Mouse (Mus musculus) forebrain, embryonic 16.5 days (tissue): ENCODE results near the gene Grik4. TPM values are rescaled to one million over a fixed set of nuclear protein-coding genes. Genes with fewer than 3 reads are reported as not detected.

Experiments used
- ATAC-seq: fragments of 200-750 bp; cut with Nextera tagmentation; 2 replicates; pipeline ENCODE4 v1.8.0; 2017; ENCODE audit warnings: mild to moderate bottlenecking, moderate library complexity
- H3K27ac ChIP-seq: fragments of 300-500 bp; sonication (generic); 2 replicates; pipeline ENCODE4 v1.5.1; 2014; ENCODE audit warnings: low read length, control low read depth
- H3K27me3 ChIP-seq: fragments of 300-500 bp; sonication (generic); replicated peaks from 2 replicates; pipeline ENCODE4 v1.6.1; 2014; ENCODE audit warnings: low read length; ENCODE audit not compliant: control insufficient read depth, insufficient read depth
- H3K36me3 ChIP-seq: fragments of 300-500 bp; sonication (generic); 2 replicates; pipeline ENCODE4 v1.6.1; 2014; ENCODE audit not compliant: control insufficient read depth, insufficient read depth
- H3K4me1 ChIP-seq: fragments of 300-500 bp; sonication (generic); replicated peaks from 2 replicates; pipeline ENCODE4 v1.6.1; 2014; ENCODE audit warnings: low read length; ENCODE audit not compliant: control insufficient read depth, insufficient read depth
- H3K4me2 ChIP-seq: fragments of 300-500 bp; sonication (generic); 2 replicates; pipeline ENCODE4 v1.6.1; 2014; ENCODE audit warnings: mild to moderate bottlenecking, low read length, control low read depth
- H3K4me3 ChIP-seq: fragments of 300-500 bp; sonication (generic); replicated peaks from 2 replicates; pipeline ENCODE4 v1.5.1; 2014; ENCODE audit warnings: mild to moderate bottlenecking, low read length, control low read depth
- H3K9ac ChIP-seq: fragments of 300-500 bp; sonication (generic); replicated peaks from 2 replicates; pipeline ENCODE4 v1.6.1; 2014; ENCODE audit warnings: low read depth, low read length, control low read depth
- H3K9me3 ChIP-seq: fragments of 300-500 bp; sonication (generic); 2 replicates; pipeline ENCODE4 v1.6.1; 2016; ENCODE audit warnings: low read length; ENCODE audit not compliant: control insufficient read depth
- WGBS: fragments of 180-500 bp; shearing (Covaris S2); extraction: QIAGEN DNeasy Blood & Tissue Kit; methylation state at CpG from one replicate; pipeline ENCODE4 v1.1.7; 2014; 5-methylcytosine and 5-hydroxymethylcytosine counted together
- polyA plus RNA-seq: library from polyadenylated mRNA; unstranded; fragments of >200 nt; fragmentation: Nextera tagmentation; extraction: Ambion mirVana; gene quantifications from 2 replicates; pipeline ENCODE4 v1.2.1, GENCODE M21; 2015

Grik4 gene
- polyA plus RNA-seq, 1 experiment from 2014 or later, result 4.8 TPM

DNA sequence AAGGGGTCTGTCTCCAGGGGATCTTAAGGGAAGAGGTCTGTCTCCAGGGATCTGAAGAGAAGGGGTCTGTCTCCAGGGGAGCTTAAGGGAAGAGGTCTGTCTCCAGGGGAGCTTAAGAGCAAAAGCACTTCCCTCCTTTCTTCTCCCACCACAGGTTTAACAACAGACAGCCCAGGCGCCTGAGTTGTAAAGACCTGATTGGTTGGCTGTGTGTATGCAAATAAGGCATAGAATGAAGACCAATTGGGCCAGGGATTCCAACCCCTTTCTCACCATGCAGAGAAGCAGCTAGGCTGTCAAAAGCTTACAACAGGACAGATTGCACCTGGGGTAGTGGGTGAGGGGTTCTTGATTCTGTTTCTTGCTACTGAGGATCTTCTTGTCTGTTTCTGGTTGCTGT is 4.1 kb upstream of the Grik4 start:
- H3K27ac ChIP-seq, result no peak overlapping the region
- H3K9ac ChIP-seq, result no peak overlapping the region
- ATAC-seq, result no peak
- H3K27me3 ChIP-seq, result 0 out of 2 replicates have a peak, but pooled peaks cover 3% of the 10 kb centered on the region
- H3K9me3 ChIP-seq, result no peaks in the 10 kb centered on the region; the same call in 1 of the 2 replicates
- H3K4me1 ChIP-seq, result peaks cover 5% of the 10 kb centered on the region
- no peak overlapping the region for H3K4me2 ChIP-seq
- no peak overlapping the region for H3K4me3 ChIP-seq
- WGBS, result 71% methylated on average over 1 of the region's 1 CpGs
- H3K36me3 ChIP-seq, result no peaks in the 10 kb centered on the region

DNA sequence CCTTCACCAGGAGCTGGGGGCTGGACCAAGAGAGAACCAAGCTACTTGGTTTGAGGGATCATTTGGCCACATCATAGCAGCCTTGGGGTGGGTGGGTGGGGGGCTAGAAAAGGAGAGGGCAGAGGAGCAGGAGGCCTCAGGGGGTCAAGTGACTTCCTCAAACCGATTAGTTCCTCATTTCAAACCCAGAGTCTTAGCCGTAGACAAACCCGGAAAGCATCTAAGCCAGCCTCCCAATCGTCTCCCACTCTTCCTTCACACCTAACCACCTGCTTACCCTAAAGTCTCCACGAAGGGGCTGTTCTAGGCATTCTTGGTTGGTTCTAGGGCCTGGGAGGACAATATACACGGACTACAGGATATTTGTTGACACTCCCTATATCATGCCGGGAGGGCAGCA is 881 bp upstream of the Grik4 start:
- Histone ChIP-seq H3K9me3 (no peaks in the 10 kb centered on the region; the same call in 1 of the 2 replicates), H3K27ac (no peak overlapping the region), H3K36me3 (no peaks in the 10 kb centered on the region), H3K9ac (no peak overlapping the region), H3K4me1 (peaks cover 8% of the 10 kb centered on the region), H3K4me2 (no peak overlapping the region), H3K27me3 (0 out of 2 replicates have a peak, but pooled peaks cover 3% of the 10 kb centered on the region), H3K4me3 (no peak overlapping the region)
- peak; percentile 5; the same call in 1 of the 2 replicates for ATAC-seq
- 80% methylated on average over 7 of the region's 7 CpGs for WGBS

DNA sequence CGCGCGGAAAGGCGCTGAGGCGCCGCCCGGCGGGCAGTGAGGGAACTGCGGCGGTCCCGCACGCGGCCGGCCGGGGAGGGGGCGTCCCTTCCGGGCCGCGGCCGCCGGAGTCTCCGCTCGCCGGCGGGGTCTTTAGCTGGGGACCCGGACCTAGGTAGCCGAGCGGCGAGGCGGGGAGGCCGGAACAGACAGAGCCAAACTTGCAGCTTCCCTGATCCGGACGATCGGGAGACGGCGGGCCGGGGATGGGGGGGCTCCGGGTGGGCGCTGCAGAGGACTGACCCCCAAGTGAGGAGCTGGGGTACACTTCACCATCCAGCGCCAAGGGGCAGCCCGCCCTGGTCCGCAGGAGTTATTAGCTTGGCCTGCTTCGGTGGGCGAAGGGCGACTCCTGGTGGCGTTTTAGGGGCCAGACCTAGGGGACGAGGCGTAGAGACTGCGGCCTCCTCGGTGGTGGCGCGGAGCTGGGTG is 278 bp upstream of the Grik4 start:
- no peak overlapping the region for H3K27ac ChIP-seq
- no peaks in the 10 kb centered on the region for H3K36me3 ChIP-seq
- under 1% methylated on average over 46 of the region's 52 CpGs for WGBS
- 0 out of 2 replicates have a peak, but pooled peaks cover 3% of the 10 kb centered on the region for H3K27me3 ChIP-seq
- peaks cover 8% of the 10 kb centered on the region for H3K4me1 ChIP-seq
- H3K4me3 ChIP-seq, result peak overlapping the region; percentile 75
- H3K9me3 ChIP-seq, result no peaks in the 10 kb centered on the region; the same call in 1 of the 2 replicates
- H3K4me2 ChIP-seq, result peak overlapping the region; percentile 99
- H3K9ac ChIP-seq, result peak overlapping the region; percentile 85
- peak; percentile 92 for ATAC-seq

DNA sequence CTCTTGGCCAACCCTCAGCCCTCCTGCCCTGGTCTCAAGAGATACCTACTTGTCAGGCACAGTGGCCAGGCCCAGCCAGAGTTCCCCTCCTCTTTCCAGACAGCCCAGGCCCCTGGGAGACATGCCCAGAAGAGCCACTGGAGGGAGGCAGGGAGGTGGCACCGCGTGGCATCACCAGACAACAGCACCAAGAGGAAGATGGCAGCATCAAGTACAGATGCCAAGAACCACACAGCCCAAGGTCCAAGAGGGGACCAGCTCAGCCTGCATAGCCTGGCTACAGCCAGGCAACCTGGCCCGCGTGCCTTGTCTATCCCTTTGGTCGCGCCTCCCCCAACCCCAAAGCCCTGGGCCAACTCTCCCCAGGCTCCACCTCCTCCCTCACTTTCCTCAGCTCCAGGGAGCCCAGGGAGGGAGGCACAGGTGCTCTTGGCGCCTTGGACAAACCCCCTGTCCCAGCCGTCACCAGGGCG is 1.2 kb downstream of the Grik4 start:
- WGBS, result 3% methylated on average over 8 of the region's 9 CpGs
- Histone ChIP-seq H3K4me3 (peak overlapping the region; percentile 75), H3K9me3 (no peaks in the 10 kb centered on the region), H3K36me3 (no peaks in the 10 kb centered on the region), H3K4me2 (peak overlapping the region; percentile 99), H3K4me1 (peaks cover 8% of the 10 kb centered on the region), H3K9ac (peak overlapping the region; percentile 85), H3K27me3 (0 out of 2 replicates have a peak, but pooled peaks cover 3% of the 10 kb centered on the region), H3K27ac (no peak overlapping the region)
- ATAC-seq, result peak; percentile 25

DNA sequence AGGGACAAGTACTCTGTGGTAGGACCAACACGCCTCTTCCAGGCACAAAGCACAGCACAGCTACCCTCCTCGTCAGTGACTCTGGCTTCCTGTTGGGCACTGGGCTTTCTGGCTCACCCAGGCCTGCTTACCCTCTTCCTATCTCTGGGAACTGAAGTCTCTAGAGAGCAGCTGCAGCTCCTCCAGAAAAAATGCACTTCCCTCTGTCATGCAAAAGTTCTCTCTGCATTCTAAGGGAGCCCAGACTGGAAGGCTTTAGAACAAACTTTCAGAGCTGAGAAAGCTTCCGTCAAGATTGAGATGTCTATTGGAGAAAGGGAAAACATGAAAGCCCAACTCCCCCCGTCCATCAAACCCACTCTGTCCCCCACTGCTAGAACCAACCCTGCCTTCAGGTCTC is 2.1 kb downstream of the Grik4 start:
- no peak for ATAC-seq
- H3K9me3 ChIP-seq, result no peaks in the 10 kb centered on the region
- H3K27ac ChIP-seq, result no peak overlapping the region
- no peak overlapping the region for H3K4me3 ChIP-seq
- no peaks in the 10 kb centered on the region for H3K36me3 ChIP-seq
- WGBS, result 39% methylated on average over 4 of the region's 4 CpGs
- 0 out of 2 replicates have a peak, but pooled peaks cover 3% of the 10 kb centered on the region for H3K27me3 ChIP-seq
- no peak overlapping the region for H3K4me2 ChIP-seq
- peaks cover 8% of the 10 kb centered on the region for H3K4me1 ChIP-seq
- H3K9ac ChIP-seq, result no peak overlapping the region

DNA sequence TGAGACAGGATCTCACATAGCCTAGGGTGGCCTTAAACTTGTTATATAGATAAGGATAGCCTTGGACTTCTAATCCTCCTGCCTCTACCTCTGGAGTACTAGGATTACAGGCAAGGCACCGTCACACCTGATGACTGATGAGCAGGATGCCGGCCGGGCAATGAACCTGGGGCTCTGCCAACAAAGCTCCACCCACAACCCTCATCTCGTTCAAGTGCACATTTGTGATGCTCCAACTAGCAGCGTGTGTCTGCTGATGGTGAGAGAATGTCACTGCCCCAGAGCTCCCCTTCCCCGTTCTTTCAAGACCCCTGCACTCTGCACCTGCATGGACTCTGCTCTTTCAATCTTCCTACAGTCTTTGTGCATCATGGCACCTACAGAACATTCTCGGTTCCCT is 12.1 kb downstream of the Grik4 start:
- ATAC-seq, result no peak
- WGBS, result 30% methylated on average over 7 of the region's 7 CpGs
- H3K9me3 ChIP-seq, result no peaks in the 10 kb centered on the region
- no peaks in the 10 kb centered on the region for H3K4me1 ChIP-seq
- H3K27me3 ChIP-seq, result no peaks in the 10 kb centered on the region
- H3K4me3 ChIP-seq, result no peak overlapping the region
- no peak overlapping the region for H3K27ac ChIP-seq
- H3K9ac ChIP-seq, result no peak overlapping the region
- H3K36me3 ChIP-seq, result no peaks in the 10 kb centered on the region
- no peak overlapping the region for H3K4me2 ChIP-seq

DNA sequence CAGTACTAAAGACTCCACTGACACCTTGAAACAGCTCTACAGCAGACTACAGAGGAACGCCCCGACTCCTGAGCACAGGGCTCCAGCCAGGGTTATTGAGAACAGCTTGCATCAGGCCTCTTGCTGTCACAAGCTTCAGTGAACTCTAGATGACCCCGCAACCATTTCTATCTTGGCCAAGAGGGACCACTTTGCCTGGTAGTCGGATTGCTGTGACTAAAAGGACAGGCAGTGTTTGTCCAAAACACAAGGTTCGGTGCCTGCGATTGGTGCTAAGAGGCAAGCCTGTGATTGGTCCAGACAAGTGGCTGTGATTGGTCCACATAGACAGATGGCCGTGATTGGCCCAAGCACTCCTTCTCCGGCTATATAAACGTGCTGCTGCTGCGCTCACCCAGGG is 16.8 kb downstream of the Grik4 start:
- WGBS, result 67% methylated on average over 10 of the region's 10 CpGs
- no peak overlapping the region for H3K4me3 ChIP-seq
- no peaks in the 10 kb centered on the region for H3K27me3 ChIP-seq
- no peak overlapping the region for H3K9ac ChIP-seq
- no peak overlapping the region for H3K4me2 ChIP-seq
- no peaks in the 10 kb centered on the region for H3K4me1 ChIP-seq
- no peaks in the 10 kb centered on the region for H3K36me3 ChIP-seq
- no peaks in the 10 kb centered on the region for H3K9me3 ChIP-seq
- no peak for ATAC-seq
- H3K27ac ChIP-seq, result no peak overlapping the region

DNA sequence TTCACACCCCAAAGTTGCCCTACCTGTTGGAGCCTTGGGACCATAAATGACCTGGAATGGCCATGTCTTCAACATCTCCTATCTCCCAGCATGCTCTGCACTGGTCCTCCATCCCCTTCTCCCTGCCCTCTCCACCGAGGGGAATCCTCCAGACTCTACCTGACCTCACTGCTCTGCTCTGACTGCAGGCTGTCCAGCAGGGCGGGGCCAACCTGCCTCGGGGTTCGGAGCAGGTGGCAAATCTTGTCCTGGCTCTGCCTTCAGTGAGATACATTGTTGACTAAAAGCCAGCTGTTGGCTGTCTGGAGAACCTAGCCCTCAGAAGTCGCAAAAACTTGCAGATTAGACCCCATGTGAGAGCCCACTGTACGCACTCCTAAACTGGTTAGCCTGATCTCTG is 17.7 kb downstream of the Grik4 start:
- H3K9me3 ChIP-seq, result no peaks in the 10 kb centered on the region
- no peaks in the 10 kb centered on the region for H3K36me3 ChIP-seq
- H3K27me3 ChIP-seq, result no peaks in the 10 kb centered on the region
- no peak overlapping the region for H3K27ac ChIP-seq
- no peak overlapping the region for H3K4me2 ChIP-seq
- H3K9ac ChIP-seq, result no peak overlapping the region
- H3K4me1 ChIP-seq, result no peaks in the 10 kb centered on the region
- no peak overlapping the region for H3K4me3 ChIP-seq
- ATAC-seq, result no peak
- 90% methylated on average over 6 of the region's 6 CpGs for WGBS

DNA sequence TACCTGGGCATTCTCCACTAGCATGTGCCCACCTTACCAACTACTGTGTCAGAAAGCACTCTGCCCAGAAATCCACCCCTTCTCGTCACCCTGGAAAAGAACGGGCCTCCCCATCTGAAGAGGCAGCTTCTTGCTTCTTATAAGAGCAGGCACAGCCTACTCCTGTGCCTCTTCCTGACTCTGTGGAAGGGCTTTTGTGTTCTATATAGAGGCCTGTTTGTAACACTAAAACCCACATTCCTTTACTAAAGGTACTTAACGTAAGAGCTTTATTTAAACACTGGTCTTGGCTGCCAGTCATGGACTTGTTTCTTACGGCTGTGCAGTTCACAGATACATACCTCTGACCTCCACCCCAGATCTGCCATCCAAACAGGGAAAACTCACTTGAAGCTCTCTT is 22.5 kb downstream of the Grik4 start:
- H3K4me3 ChIP-seq, result no peak overlapping the region
- H3K4me2 ChIP-seq, result no peak overlapping the region
- no peak for ATAC-seq
- H3K27ac ChIP-seq, result no peak overlapping the region
- H3K27me3 ChIP-seq, result no peaks in the 10 kb centered on the region
- WGBS, result 64% methylated on average over 4 of the region's 4 CpGs
- H3K9ac ChIP-seq, result no peak overlapping the region
- no peaks in the 10 kb centered on the region for H3K36me3 ChIP-seq
- H3K9me3 ChIP-seq, result no peaks in the 10 kb centered on the region
- H3K4me1 ChIP-seq, result peaks cover 5% of the 10 kb centered on the region

DNA sequence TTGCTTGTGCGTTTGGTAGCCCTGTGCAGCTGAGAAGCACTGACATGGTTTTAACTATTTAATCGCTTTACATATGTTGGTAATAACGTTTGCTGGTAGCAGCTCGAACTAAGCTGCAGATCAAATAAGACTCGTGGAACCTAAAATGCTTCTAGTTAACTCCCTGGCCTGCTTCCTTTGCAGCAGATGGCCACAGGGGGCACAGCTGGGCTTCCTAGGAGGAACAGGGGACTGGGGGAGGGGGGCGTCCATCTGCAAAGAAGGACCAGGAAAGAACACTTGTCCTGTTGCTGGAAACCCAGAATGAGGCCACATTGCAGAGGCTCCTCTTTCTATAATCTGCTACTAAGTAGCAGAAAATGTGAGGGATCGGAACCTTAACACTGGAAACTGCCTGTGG is 24.1 kb downstream of the Grik4 start:
- ATAC-seq, result no peak
- no peak overlapping the region for H3K9ac ChIP-seq
- no peak overlapping the region for H3K4me2 ChIP-seq
- no peaks in the 10 kb centered on the region for H3K27me3 ChIP-seq
- H3K36me3 ChIP-seq, result no peaks in the 10 kb centered on the region
- 43% methylated on average over 7 of the region's 7 CpGs for WGBS
- H3K4me1 ChIP-seq, result peaks cover 5% of the 10 kb centered on the region
- H3K4me3 ChIP-seq, result no peak overlapping the region
- H3K9me3 ChIP-seq, result no peaks in the 10 kb centered on the region
- no peak overlapping the region for H3K27ac ChIP-seq
